In the genomic region with DNA sequence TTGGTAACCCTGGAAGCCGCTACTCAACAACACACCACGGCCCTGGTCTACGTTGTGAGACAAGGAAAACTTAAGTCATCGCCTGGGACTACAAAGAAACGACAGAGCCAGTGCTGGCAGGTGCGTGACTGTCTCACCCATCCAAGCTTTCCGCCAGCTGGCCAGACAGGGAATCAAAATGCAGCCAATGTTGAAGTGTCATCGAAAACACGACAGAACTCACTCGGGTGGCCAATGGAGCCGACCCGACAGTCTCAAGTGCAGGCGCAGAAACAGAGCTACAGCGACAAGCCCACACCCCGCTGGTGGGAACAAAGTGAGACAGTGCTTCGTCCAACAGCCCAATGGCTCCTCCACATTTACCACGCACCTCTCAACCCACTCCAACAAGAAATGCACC, we compare ENCODE assay signal across 11 mouse cellular contexts. TPM values are rescaled to one million over a fixed set of nuclear protein-coding genes. Genes with fewer than 3 reads are reported as not detected.
DNase-seq lines count a peak whose midpoint lies in the region; ATAC-seq lines count a peak whose summit lies in the region.
"Had no signal": no experiment of that assay in that cellular context is flagged by ENCODE, and none has a peak within 500 bp of the region (broad histone marks: within the 10 kb centered on the region; RNA-seq: fewer than 3 reads in every experiment).

No protein-coding gene starts in this region.

- intact Hi-C loops in gastrocnemius, postnatal 14 days (cut with DNase I; ENCODE audit: low total_unique reads): no loop called here

- H3K4me1 ChIP-seq in forebrain, embryonic 10.5 days: peaks cover 76% of the 10 kb centered on the region
- peaks cover 23% of the 10 kb centered on the region for H3K4me1 ChIP-seq in hindbrain, embryonic 11.5 days (replicated peaks; ENCODE audit: control insufficient read depth, insufficient read depth, low read length)

- H3K9ac ChIP-seq in hindbrain, embryonic 11.5 days (ENCODE audit: low read depth, low read length): no peak overlapping the region

- H3K27ac ChIP-seq in forebrain, embryonic 10.5 days: peak overlapping the region; percentile 72
- peak overlapping the region; percentile 47; the same call in 1 of the 2 replicates for H3K27ac ChIP-seq in hindbrain, embryonic 11.5 days (ENCODE audit: low read depth, low read length)

- H3K9me3 ChIP-seq in forebrain, embryonic 10.5 days: no peaks in the 10 kb centered on the region
- H3K9me3 ChIP-seq in hindbrain, embryonic 11.5 days (ENCODE audit: control insufficient read depth, low read length): no peaks in the 10 kb centered on the region

- H3K27me3 ChIP-seq in forebrain, embryonic 10.5 days (ENCODE audit: poor library complexity, severe bottlenecking): no peaks in the 10 kb centered on the region
- no peaks in the 10 kb centered on the region for H3K27me3 ChIP-seq in hindbrain, embryonic 11.5 days (ENCODE audit: control insufficient read depth, insufficient read depth, low read length)

- WGBS in forebrain, embryonic 10.5 days: 92% methylated on average over 17 of the region's 17 CpGs
- WGBS in hindbrain, embryonic 11.5 days: 84% methylated on average over 17 of the region's 17 CpGs

- H3K4me2 ChIP-seq in hindbrain, embryonic 11.5 days (replicated peaks; ENCODE audit: low read depth, low read length): no peak overlapping the region

- H3K4me3 ChIP-seq in forebrain, embryonic 10.5 days: no peak overlapping the region
- H3K4me3 ChIP-seq in hindbrain, embryonic 11.5 days (ENCODE audit: low read depth, low read length): no peak overlapping the region

- ATAC-seq in hindbrain, embryonic 11.5 days (ENCODE audit: low FRiP score): no peak

- peak; percentile 53 for DNase-seq in gastrocnemius, postnatal 14 days
- no peak for DNase-seq in gastrocnemius, adult 8-10 months (ENCODE audit: low spot score in 2 of 2)
- no peak for DNase-seq in forebrain, embryonic 10.5 days (ENCODE audit: extremely low spot score, low spot score)
- no peak for DNase-seq in hindbrain, embryonic 11.5 days (ENCODE audit: low spot score)
- DNase-seq in lung, postnatal 4 days: peak; percentile 51 to 78
- no peak for DNase-seq in adrenal gland, adult 18-20 months (ENCODE audit: low spot score in 2 of 2)
- DNase-seq in ovary, postnatal 10 days (ENCODE audit: low spot score): no peak
- no peak for DNase-seq in adrenal gland, postnatal 14 days
- DNase-seq: embryo, embryonic 11 days; liver; retina, postnatal 1 day had no signal

- H3K36me3 ChIP-seq in forebrain, embryonic 10.5 days (replicated peaks): peaks cover 16% of the 10 kb centered on the region
- no peaks in the 10 kb centered on the region for H3K36me3 ChIP-seq in hindbrain, embryonic 11.5 days (ENCODE audit: control insufficient read depth, insufficient read depth, low read length)

RNA-seq across cellular contexts. Expression of gene Ncor2, which starts 29.9 kb away (rescaled TPM):
- 10 to 100 TPM; 85.9 to 97.7 TPM for total RNA-seq in gastrocnemius, postnatal 14 days (2021)
- total RNA-seq in gastrocnemius, adult 8-10 months (2022): 100 to 1,000 TPM in 1 of 4 experiments, 10 to 100 TPM in 3; 93.5 to 117 (median 97.9) TPM
- polyA plus RNA-seq in forebrain, embryonic 10.5 days (2016; fragmentation: Nextera tagmentation; extraction: Ambion mirVana): 15.7 and 17.8 TPM in 2 replicates
- polyA plus RNA-seq in hindbrain, embryonic 11.5 days (2014; fragmentation: Nextera tagmentation; extraction: Ambion mirVana): 14.5 and 21.2 TPM in 2 replicates
- 100 to 1,000 TPM; 195 to 242 TPM for total RNA-seq in adrenal gland, adult 18-20 months (2021)
- 165 and 192 TPM in 2 replicates for total RNA-seq in adrenal gland, postnatal 14 days (2021)

Comparison
In these comparisons a context has a peak if more than half of its experiments do, and no peak if none do; other contexts are left out.
1. DNase-seq: peak in gastrocnemius, postnatal 14 days (single experiment) and lung, postnatal 4 days (2 of 2); none in gastrocnemius, adult 8-10 months (0 of 2), forebrain, embryonic 10.5 days (single experiment), hindbrain, embryonic 11.5 days (single experiment), adrenal gland, adult 18-20 months (0 of 2), ovary, postnatal 10 days (single experiment) and adrenal gland, postnatal 14 days (single experiment).